Mouse (Mus musculus): ENCODE results near the gene Ahnak. TPM values are rescaled to one million over a fixed set of nuclear protein-coding genes. Genes with fewer than 3 reads are reported as not detected.
"Not testable (repeated sequence)": the region's sequence is repeated elsewhere in the genome, so short reads cannot be mapped to it uniquely, and the experiment has no call there.

Ahnak gene
- polyA plus RNA-seq, 1 experiment from 2014 or later = 14.0 TPM

DNA sequence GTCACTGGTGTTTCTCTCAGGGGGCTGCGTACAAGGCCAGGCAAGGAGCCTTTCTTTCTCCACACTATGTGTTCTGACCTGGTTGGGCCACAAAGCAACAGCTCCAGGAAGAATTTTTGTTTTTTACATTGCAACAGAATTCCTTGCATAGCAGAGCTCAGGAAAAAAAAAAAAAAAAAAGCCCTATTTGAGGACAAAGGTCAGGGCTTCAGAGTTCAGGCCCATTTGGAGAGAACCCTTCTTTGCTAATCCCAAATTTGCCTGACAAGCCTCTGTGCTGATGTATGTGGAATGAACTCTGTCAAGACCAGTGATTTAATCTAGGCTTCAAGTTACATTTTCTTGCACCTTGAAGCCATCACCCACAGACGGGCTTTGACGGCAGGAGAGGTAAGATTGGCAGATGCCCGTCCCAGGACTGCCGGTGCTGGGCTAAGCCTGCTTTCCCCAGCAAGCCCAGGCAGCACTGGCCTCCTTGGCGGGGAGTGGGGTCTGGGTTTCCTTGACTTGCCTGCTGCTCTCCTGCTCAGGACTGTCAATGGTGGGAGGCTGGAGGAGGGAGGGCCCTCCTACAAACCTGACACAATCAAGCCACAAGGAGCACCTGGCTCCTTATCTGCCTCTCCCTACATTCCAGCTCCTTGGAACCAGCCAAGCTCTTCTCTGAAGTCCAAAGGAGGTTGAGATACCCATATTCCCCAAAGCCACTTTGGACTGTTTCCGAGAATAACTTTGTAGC is 58.3 kb downstream of the Ahnak start:
- ATAC-seq (ENCODE audit: low FRiP score, low TSS enrichment) = no peak
- 71% methylated on average over 7 of the region's 7 CpGs for WGBS
- H3K27me3 ChIP-seq (ENCODE audit: insufficient read depth, low read length) = no peaks in the 10 kb centered on the region
- H3K4me1 ChIP-seq (ENCODE audit: insufficient read depth, low read length) = peaks cover 4% of the 10 kb centered on the region; the same call in 1 of the 2 replicates
- H3K9ac ChIP-seq (replicated peaks; ENCODE audit: low read length) = no peak overlapping the region
- no peak overlapping the region for H3K27ac ChIP-seq (ENCODE audit: low read length)
- H3K36me3 ChIP-seq (ENCODE audit: insufficient read depth, low read length) = no peaks in the 10 kb centered on the region
- no peaks in the 10 kb centered on the region for H3K9me3 ChIP-seq (ENCODE audit: low read length)
- H3K4me3 ChIP-seq (ENCODE audit: low read length) = no peak overlapping the region
- no peak overlapping the region for H3K4me2 ChIP-seq (replicated peaks; ENCODE audit: low read depth, low read length)

DNA sequence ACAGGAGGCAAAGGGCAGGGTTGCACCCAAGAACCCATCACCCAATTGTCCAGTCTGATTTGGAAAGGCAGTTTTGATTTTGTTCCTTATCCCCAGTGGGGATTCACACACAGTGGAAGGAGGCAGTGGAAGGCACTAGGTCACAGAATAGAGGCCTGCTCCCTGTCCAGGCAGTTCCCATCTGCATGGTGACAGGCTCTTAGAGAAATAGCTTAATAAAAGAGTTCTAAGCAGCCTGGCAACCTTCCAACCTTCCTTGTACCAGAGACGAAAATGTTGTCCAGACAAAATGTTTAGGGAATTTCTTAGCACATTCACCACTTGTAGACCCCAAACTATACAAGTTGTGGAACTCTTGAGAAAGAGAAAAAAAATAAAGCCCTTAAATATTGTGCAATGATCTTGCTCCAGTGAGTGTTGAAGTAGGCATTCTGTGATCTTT is 58.9 kb downstream of the Ahnak start:
- Histone ChIP-seq H3K27me3 (ENCODE audit: insufficient read depth, low read length) (no peaks in the 10 kb centered on the region), H3K4me3 (ENCODE audit: low read length) (no peak overlapping the region), H3K9me3 (ENCODE audit: low read length) (no peaks in the 10 kb centered on the region), H3K4me2 (replicated peaks; ENCODE audit: low read depth, low read length) (no peak overlapping the region), H3K9ac (replicated peaks; ENCODE audit: low read length) (no peak overlapping the region), H3K36me3 (ENCODE audit: insufficient read depth, low read length) (no peaks in the 10 kb centered on the region), H3K27ac (ENCODE audit: low read length) (no peak overlapping the region), H3K4me1 (ENCODE audit: insufficient read depth, low read length) (peaks cover 4% of the 10 kb centered on the region; the same call in 1 of the 2 replicates)
- ATAC-seq (ENCODE audit: low FRiP score, low TSS enrichment) = no peak
- 39% methylated on average over 1 of the region's 1 CpGs for WGBS

DNA sequence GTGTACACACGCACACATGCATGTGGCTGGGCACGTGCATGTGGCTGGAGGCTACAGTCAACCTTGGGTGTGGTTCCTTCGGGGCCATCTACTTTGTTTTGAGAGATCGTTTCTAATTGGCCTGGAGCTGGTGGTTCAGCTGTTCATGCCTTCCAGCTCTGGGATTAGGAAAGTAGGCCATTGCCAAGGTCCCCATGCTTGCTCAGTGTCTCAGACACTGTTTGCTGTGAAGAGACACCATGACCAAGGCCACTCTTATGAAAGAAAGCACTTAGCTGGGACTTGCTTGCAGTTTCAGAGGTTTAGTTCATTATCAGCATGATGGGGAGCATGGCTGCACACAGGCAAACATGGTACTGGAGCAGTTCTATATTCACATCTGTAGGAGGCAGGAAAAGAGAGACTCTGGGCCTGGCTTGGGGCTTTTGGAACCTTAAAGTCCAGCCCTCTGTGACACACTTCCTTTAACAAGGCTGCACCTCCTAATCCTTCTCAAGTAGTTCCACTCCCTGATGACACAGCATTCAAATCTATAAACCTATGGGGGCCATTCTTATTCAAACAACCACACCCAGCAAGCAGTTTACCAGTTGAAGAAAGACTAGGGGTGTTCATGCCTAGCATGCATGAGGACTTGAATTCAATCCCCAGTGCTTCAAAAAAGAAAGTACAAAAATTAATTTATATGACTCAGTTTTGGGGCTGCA is 60.0 kb downstream of the Ahnak start:
- H3K4me3 ChIP-seq (ENCODE audit: low read length) = no peak overlapping the region
- H3K4me1 ChIP-seq (ENCODE audit: insufficient read depth, low read length) = peaks cover 4% of the 10 kb centered on the region; the same call in 1 of the 2 replicates
- no peaks in the 10 kb centered on the region for H3K36me3 ChIP-seq (ENCODE audit: insufficient read depth, low read length)
- H3K9me3 ChIP-seq (ENCODE audit: low read length) = no peaks in the 10 kb centered on the region
- ATAC-seq (ENCODE audit: low FRiP score, low TSS enrichment) = no peak
- H3K27me3 ChIP-seq (ENCODE audit: insufficient read depth, low read length) = no peaks in the 10 kb centered on the region
- 93% methylated on average over 4 of the region's 4 CpGs for WGBS
- no peak overlapping the region for H3K9ac ChIP-seq (replicated peaks; ENCODE audit: low read length)
- H3K27ac ChIP-seq (ENCODE audit: low read length) = no peak overlapping the region
- H3K4me2 ChIP-seq (replicated peaks; ENCODE audit: low read depth, low read length) = no peak overlapping the region

DNA sequence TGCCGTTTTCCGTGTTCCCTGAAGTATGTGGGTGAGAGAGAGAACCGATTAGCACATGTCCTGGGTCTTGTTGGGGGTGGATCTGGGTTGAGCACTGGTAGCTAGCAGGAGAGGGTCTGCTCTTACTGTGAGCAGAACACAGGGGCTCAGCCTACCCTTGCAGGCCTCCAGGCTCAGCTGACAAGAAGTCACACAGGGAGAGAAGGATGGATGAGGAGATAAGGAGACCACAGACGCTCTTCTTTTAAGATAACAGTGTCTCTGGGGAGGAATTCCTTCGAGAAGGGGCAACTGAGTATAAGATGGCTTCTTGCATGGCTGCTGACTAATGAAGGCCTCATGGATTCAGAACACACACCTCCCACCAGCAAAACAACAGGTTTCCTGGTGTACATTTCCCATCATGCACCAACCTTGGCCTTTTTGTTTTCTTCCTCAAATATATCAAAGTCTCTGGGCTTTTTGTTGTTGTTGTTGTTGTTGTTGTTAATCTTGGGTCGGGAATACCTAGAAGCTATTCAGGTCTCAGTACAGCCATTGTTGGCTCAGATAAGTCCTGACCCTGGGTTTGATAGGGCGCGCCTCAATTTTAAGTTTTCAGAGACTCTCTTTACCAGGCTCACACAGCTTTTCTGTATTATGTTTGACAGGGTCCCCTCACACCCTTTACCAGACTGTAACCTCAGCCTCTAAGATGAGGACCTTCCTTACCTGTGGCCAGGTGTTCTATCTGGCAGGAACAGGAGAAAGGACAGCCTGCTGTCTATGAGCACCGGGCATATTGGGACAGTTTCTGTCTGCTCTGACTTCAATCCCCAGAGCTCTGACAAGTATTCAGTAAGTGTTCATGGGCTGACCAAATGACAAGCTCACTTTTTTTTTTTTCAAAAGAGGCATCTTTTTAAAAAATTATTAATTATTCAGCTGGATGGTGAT is 61.5 kb downstream of the Ahnak start:
- no peak for ATAC-seq (ENCODE audit: low FRiP score, low TSS enrichment)
- Histone ChIP-seq H3K4me3 (ENCODE audit: low read length) (no peak overlapping the region), H3K9ac (replicated peaks; ENCODE audit: low read length) (no peak overlapping the region), H3K36me3 (ENCODE audit: insufficient read depth, low read length) (no peaks in the 10 kb centered on the region), H3K9me3 (ENCODE audit: low read length) (no peaks in the 10 kb centered on the region), H3K27me3 (ENCODE audit: insufficient read depth, low read length) (no peaks in the 10 kb centered on the region), H3K4me1 (ENCODE audit: insufficient read depth, low read length) (peaks cover 4% of the 10 kb centered on the region; the same call in 1 of the 2 replicates), H3K27ac (ENCODE audit: low read length) (no peak overlapping the region), H3K4me2 (replicated peaks; ENCODE audit: low read depth, low read length) (no peak overlapping the region)
- WGBS = 79% methylated on average over 9 of the region's 9 CpGs

DNA sequence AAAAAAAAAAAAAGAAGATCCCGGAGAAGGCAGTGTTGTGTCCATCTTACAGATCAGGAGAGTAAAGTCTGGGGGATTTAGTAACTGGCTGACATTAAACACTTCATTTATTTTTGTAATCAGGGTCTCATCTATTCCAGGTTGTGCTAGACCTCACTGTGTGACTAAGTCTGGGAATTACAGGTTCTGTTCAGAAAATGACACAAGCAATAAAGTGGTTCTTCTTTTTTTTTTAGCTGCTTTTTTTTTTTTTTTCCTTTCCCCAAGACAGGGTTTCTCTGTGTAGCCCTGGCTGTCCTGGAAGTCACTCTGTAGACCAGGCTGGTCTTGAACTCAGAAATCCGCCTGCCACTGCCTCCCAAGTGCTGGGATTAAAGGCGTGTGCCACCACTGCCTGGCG is 62.9 kb downstream of the Ahnak start:
- not testable (repeated sequence) for H3K4me2 ChIP-seq (replicated peaks; ENCODE audit: low read depth, low read length); H3K27me3 ChIP-seq (ENCODE audit: insufficient read depth, low read length); H3K36me3 ChIP-seq (ENCODE audit: insufficient read depth, low read length); H3K4me1 ChIP-seq (ENCODE audit: insufficient read depth, low read length); H3K27ac ChIP-seq (ENCODE audit: low read length); ATAC-seq (ENCODE audit: low FRiP score, low TSS enrichment); H3K4me3 ChIP-seq (ENCODE audit: low read length); H3K9me3 ChIP-seq (ENCODE audit: low read length); H3K9ac ChIP-seq (replicated peaks; ENCODE audit: low read length)
- 90% methylated on average over 4 of the region's 4 CpGs for WGBS

DNA sequence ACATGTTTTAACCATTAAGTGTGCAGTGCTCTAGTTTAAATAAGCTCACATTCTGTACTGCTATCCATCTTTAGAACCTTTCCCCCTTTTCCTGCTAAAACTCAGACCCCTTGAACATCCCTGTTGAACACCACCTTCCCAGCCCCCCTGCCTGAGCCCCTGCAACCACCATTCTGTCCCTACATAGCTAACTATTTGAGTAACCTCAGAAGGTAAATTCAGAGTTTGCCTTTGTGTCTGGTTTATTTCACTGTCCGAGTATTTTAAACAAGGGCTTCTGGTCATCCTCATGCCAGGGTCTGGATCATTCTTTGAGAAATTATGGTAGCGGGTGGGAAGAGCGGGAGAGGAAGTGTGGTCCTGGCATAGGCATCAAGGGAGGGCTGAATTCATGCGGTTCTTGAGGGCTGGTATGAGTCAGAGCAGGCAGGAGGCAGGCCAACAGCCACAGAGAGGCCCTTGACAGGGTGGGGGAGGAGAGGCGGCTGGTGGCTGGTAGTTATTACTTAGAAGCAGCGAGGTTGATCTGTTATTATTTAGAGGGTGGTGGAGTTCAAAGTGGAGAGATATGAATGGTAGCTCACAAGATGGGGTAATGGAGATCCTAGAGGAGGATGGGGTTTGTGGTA is 63.8 kb downstream of the Ahnak start:
- H3K4me1 ChIP-seq (ENCODE audit: insufficient read depth, low read length) = no peaks in the 10 kb centered on the region
- no peak overlapping the region for H3K4me3 ChIP-seq (ENCODE audit: low read length)
- H3K27me3 ChIP-seq (ENCODE audit: insufficient read depth, low read length) = no peaks in the 10 kb centered on the region
- 54% methylated on average over 6 of the region's 6 CpGs for WGBS
- peak; percentile 49; the same call in 1 of the 2 replicates for ATAC-seq (ENCODE audit: low FRiP score, low TSS enrichment)
- H3K9ac ChIP-seq (replicated peaks; ENCODE audit: low read length) = no peak overlapping the region
- H3K9me3 ChIP-seq (ENCODE audit: low read length) = no peaks in the 10 kb centered on the region
- no peaks in the 10 kb centered on the region for H3K36me3 ChIP-seq (ENCODE audit: insufficient read depth, low read length)
- H3K27ac ChIP-seq (ENCODE audit: low read length) = no peak overlapping the region
- no peak overlapping the region for H3K4me2 ChIP-seq (replicated peaks; ENCODE audit: low read depth, low read length)

DNA sequence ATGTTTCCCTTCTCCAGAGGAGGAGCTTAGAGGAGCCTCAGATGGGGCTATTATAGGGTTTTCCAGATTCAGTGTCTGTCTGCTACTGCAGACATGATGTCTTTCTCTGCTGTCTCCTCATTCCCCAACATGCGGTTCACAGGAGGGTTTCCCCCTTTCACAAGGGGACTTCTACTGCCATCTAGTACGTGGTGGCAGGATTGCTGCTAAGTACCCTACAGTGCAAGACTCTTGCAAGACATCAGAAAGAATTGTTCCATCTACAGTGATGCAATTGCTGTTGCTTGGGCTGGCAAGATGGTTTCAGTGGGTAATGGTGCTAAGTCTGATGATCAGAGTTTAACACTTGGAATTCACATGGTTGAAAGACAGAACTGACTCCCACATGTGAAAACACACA is 66.1 kb downstream of the Ahnak start:
- H3K4me2 ChIP-seq (replicated peaks; ENCODE audit: low read depth, low read length) = no peak overlapping the region
- no peak for ATAC-seq (ENCODE audit: low FRiP score, low TSS enrichment)
- no peak overlapping the region for H3K9ac ChIP-seq (replicated peaks; ENCODE audit: low read length)
- H3K27me3 ChIP-seq (ENCODE audit: insufficient read depth, low read length) = no peaks in the 10 kb centered on the region
- no peak overlapping the region for H3K4me3 ChIP-seq (ENCODE audit: low read length)
- H3K36me3 ChIP-seq (ENCODE audit: insufficient read depth, low read length) = no peaks in the 10 kb centered on the region
- no peak overlapping the region for H3K27ac ChIP-seq (ENCODE audit: low read length)
- H3K4me1 ChIP-seq (ENCODE audit: insufficient read depth, low read length) = no peaks in the 10 kb centered on the region
- no peaks in the 10 kb centered on the region for H3K9me3 ChIP-seq (ENCODE audit: low read length)
- 46% methylated on average over 2 of the region's 2 CpGs for WGBS

DNA sequence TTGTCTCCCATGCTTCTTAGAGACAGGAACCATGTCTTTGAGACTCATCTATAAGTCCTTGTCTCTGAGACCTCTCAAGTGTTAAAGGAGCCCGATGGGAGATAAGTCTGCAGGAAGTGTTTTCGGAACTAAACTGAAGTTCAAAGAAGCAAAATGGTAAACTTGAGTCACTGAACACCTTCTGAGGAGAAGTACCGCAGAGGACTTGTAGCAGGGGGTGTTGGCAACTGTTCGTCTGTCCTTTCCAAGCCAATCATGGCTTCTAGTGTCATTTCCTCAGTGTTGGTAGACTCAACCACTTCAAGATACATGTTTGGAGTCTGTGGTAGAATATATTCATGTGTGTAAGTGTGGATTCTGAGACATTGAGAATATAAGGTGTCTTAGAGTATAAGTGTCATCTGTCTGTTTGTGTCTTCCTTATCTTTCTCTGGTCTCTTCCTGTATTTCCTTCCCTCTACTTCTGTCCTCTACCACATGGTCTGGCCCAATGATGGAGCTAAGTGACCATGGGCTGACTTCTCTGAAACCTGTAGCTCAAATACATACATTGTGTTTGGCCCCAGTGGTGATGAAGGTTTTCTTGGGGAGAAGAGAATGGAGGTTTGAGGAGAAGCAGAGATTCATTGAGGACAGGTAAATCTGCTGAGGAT is 66.7 kb downstream of the Ahnak start:
- H3K27me3 ChIP-seq (ENCODE audit: insufficient read depth, low read length) = no peaks in the 10 kb centered on the region
- no peak overlapping the region for H3K27ac ChIP-seq (ENCODE audit: low read length)
- H3K4me1 ChIP-seq (ENCODE audit: insufficient read depth, low read length) = no peaks in the 10 kb centered on the region
- no peak overlapping the region for H3K4me3 ChIP-seq (ENCODE audit: low read length)
- no peak overlapping the region for H3K9ac ChIP-seq (replicated peaks; ENCODE audit: low read length)
- H3K36me3 ChIP-seq (ENCODE audit: insufficient read depth, low read length) = no peaks in the 10 kb centered on the region
- ATAC-seq (ENCODE audit: low FRiP score, low TSS enrichment) = no peak
- no peaks in the 10 kb centered on the region for H3K9me3 ChIP-seq (ENCODE audit: low read length)
- no peak overlapping the region for H3K4me2 ChIP-seq (replicated peaks; ENCODE audit: low read depth, low read length)
- WGBS = 87% methylated on average over 4 of the region's 4 CpGs

DNA sequence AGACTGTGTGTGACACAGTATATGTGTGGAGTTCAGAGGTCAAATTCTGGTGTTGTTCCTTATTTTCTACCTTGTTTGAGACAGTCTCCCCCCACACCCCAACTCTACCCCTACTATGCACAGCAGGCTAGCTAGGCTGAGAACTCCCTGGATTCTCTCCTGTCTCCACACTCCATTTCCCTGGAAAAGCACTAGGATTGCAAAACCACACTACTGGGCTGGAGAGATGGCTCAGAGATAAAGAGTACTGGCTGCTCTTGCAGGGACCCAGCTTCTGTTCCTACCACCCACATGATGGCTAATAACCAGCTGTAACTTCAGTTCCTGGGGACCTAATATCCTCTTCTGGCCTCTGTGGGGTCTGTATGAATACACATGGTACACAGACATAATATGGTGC is 68.6 kb downstream of the Ahnak start:
- Histone ChIP-seq H3K27ac (ENCODE audit: low read length) (no peak overlapping the region), H3K4me3 (ENCODE audit: low read length) (no peak overlapping the region), H3K36me3 (ENCODE audit: insufficient read depth, low read length) (no peaks in the 10 kb centered on the region), H3K9ac (replicated peaks; ENCODE audit: low read length) (no peak overlapping the region), H3K4me1 (ENCODE audit: insufficient read depth, low read length) (no peaks in the 10 kb centered on the region), H3K27me3 (ENCODE audit: insufficient read depth, low read length) (no peaks in the 10 kb centered on the region), H3K4me2 (replicated peaks; ENCODE audit: low read depth, low read length) (no peak overlapping the region), H3K9me3 (ENCODE audit: low read length) (no peaks in the 10 kb centered on the region)
- ATAC-seq (ENCODE audit: low FRiP score, low TSS enrichment) = no peak
